Comparison of ENCODE assay signal across 28 mouse cellular contexts in genomic region chr6:115643315-115643714, GRCm38 (mm10). TPM values are rescaled to one million over a fixed set of nuclear protein-coding genes. Genes with fewer than 3 reads are reported as not detected.
A peak's percentile ranks its signal among the peaks of the same experiment; 100 is the strongest.
DNase-seq lines count a peak whose midpoint lies in the region; ATAC-seq and TF ChIP-seq lines count a peak whose summit lies in the region.
"Had no signal": no experiment of that assay in that cellular context is flagged by ENCODE, and none has a peak within 500 bp of the region (broad histone marks: within the 10 kb centered on the region; RNA-seq: fewer than 3 reads in every experiment).

No protein-coding gene starts in this region.

- ATAC-seq in forebrain, embryonic 14.5 days, result no peak
- no peak for ATAC-seq in forebrain, embryonic 15.5 days (replicated peaks)
- ATAC-seq: activated CD4-positive, CD25-positive, alpha-beta regulatory T cell, adult 4 months; CD4-positive, CD25-positive, alpha-beta regulatory T cell, adult 4 months; forebrain, embryonic 16.5 days; Patski had no signal

- H3K4me1 ChIP-seq in forebrain, embryonic 14.5 days (ENCODE audit: control insufficient read depth, insufficient read depth, low read length), result peaks cover under 1% of the 10 kb centered on the region; the same call in 1 of the 2 replicates
- peaks cover under 1% of the 10 kb centered on the region; the same call in 1 of the 2 replicates for H3K4me1 ChIP-seq in forebrain, embryonic 15.5 days
- peaks cover 0 to 23% of the 10 kb centered on the region in 2 experiments; a peak in 2 of 4 replicates for H3K4me1 ChIP-seq in CH12.LX (ENCODE audit: control insufficient read depth in 1 of 2, insufficient read depth in 2 of 2)
- H3K4me1 ChIP-seq: embryonic facial prominence, embryonic 15.5 days had no signal

- TF ChIP-seq RAD21 in CH12.LX (IDR thresholded peaks at IDR 0.05; ENCODE audit: low read depth, low read length), result no peak

- no peaks in the 10 kb centered on the region for H3K27me3 ChIP-seq in forebrain, embryonic 14.5 days (replicated peaks; ENCODE audit: control insufficient read depth, insufficient read depth, low read length)
- no peaks in the 10 kb centered on the region for H3K27me3 ChIP-seq in forebrain, embryonic 15.5 days
- H3K27me3 ChIP-seq in CH12.LX (replicated peaks), result no peaks in the 10 kb centered on the region
- H3K27me3 ChIP-seq: embryonic facial prominence, embryonic 13.5 days; embryonic facial prominence, embryonic 15.5 days; forebrain, embryonic 12.5 days; Patski had no signal

- no peak for TF ChIP-seq CTCF in CH12.LX (conservative IDR thresholded peaks at IDR 0.05 in 1 of 2, IDR thresholded peaks at IDR 0.05 in 1 of 2; ENCODE audit: low read depth in 2 of 2, low read length in 2 of 2)

- H3K4me3 ChIP-seq in forebrain, embryonic 14.5 days (ENCODE audit: low read depth, low read length), result no peak overlapping the region
- no peak overlapping the region for H3K4me3 ChIP-seq in forebrain, embryonic 15.5 days
- H3K4me3 ChIP-seq in CH12.LX (replicated peaks in 1 of 3; ENCODE audit: low read depth in 2 of 3, low read length in 2 of 3, poor library complexity in 1 of 3), result no peak overlapping the region
- H3K4me3 ChIP-seq: embryonic facial prominence, embryonic 13.5 days; embryonic facial prominence, embryonic 15.5 days; erythroblast, embryonic 14.5 days; forebrain, embryonic 10.5 days; forebrain, embryonic 12.5 days had no signal

- peaks cover 17% of the 10 kb centered on the region for H3K79me2 ChIP-seq in CH12.LX (replicated peaks; ENCODE audit: control insufficient read depth, extremely low read depth, insufficient read depth, poor library complexity, severe bottlenecking)

- no peak overlapping the region for H3K9ac ChIP-seq in forebrain, embryonic 14.5 days (ENCODE audit: low read length)
- H3K9ac ChIP-seq in forebrain, embryonic 15.5 days (replicated peaks), result no peak overlapping the region
- no peak overlapping the region for H3K9ac ChIP-seq in CH12.LX (ENCODE audit: insufficient read depth, low read depth)
- H3K9ac ChIP-seq: embryonic facial prominence, embryonic 13.5 days; embryonic facial prominence, embryonic 15.5 days; forebrain, embryonic 12.5 days had no signal

- WGBS in forebrain, embryonic 14.5 days, result 48% methylated on average over 1 of the region's 1 CpGs
- 61% methylated on average over 1 of the region's 1 CpGs for WGBS in forebrain, embryonic 15.5 days

- H3K36me3 ChIP-seq in forebrain, embryonic 14.5 days (ENCODE audit: control insufficient read depth, insufficient read depth, low read length), result peaks cover 38% of the 10 kb centered on the region
- H3K36me3 ChIP-seq in forebrain, embryonic 15.5 days, result peaks cover 19% of the 10 kb centered on the region
- H3K36me3 ChIP-seq in CH12.LX (replicated peaks in 1 of 2; ENCODE audit: control insufficient read depth in 1 of 2, insufficient read depth in 1 of 2, low read length in 1 of 2), result peaks cover 9 to 25% of the 10 kb centered on the region in 2 experiments

- DNase-seq in forebrain, embryonic 14.5 days (ENCODE audit: low spot score), result peak; percentile 16
- peak; percentile 26 for DNase-seq in CH12.LX (ENCODE audit: extremely low read depth)
- peak; percentile 23 for DNase-seq in brain, adult 2 months (ENCODE audit: low read depth, low spot score)
- DNase-seq in urinary bladder, postnatal 10 days (ENCODE audit: low spot score), result no peak
- DNase-seq: adrenal gland, adult 8-10 months; adrenal gland, postnatal 14 days; adrenal gland, postnatal 36 days; B cell, adult 2 months; cerebellum, adult 11 months; cerebellum, adult 18-20 months; cerebellum, adult 8-10 months; cerebellum, adult 9-11 months; cerebellum, postnatal 14 days; cerebellum, postnatal 36 days; embryo, embryonic 11 days had no signal

- dilution Hi-C loops in CH12.LX (cut with MboI; ENCODE audit: extremely low pct_ligation_motif_present, extremely low pct_unique_long_range_greater_than_20kb, low sequenced_read_pairs), result no loop called here

- H3K27ac ChIP-seq in forebrain, embryonic 14.5 days (ENCODE audit: low read depth, low read length), result no peak overlapping the region
- H3K27ac ChIP-seq in forebrain, embryonic 15.5 days (replicated peaks), result no peak overlapping the region
- H3K27ac ChIP-seq in CH12.LX (ENCODE audit: insufficient read depth, low read depth), result no peak overlapping the region
- H3K27ac ChIP-seq: embryonic facial prominence, embryonic 13.5 days; embryonic facial prominence, embryonic 15.5 days; forebrain, embryonic 10.5 days; forebrain, embryonic 12.5 days had no signal

- in situ Hi-C loops in CH12.LX (cut with MboI; ENCODE audit: low pct_ligation_motif_present, low pct_unique_long_range_greater_than_20kb, low sequenced_read_pairs), result no loop called here

- TF ChIP-seq POLR2A in CH12.LX (IDR thresholded peaks at IDR 0.05; ENCODE audit: low read depth, low read length), result no peak

- TF ChIP-seq EP300 in CH12.LX (IDR thresholded peaks at IDR 0.05; ENCODE audit: low read length), result no peak

- H3K9me3 ChIP-seq in forebrain, embryonic 14.5 days (replicated peaks; ENCODE audit: control insufficient read depth, low read length), result no peaks in the 10 kb centered on the region
- no peaks in the 10 kb centered on the region for H3K9me3 ChIP-seq in forebrain, embryonic 15.5 days
- no peaks in the 10 kb centered on the region for H3K9me3 ChIP-seq in CH12.LX (replicated peaks; ENCODE audit: low read length)
- H3K9me3 ChIP-seq: embryonic facial prominence, embryonic 13.5 days; embryonic facial prominence, embryonic 15.5 days; forebrain, embryonic 10.5 days; forebrain, embryonic 12.5 days; G1E had no signal

- H3K4me2 ChIP-seq in forebrain, embryonic 14.5 days (ENCODE audit: low read length), result no peak overlapping the region
- H3K4me2 ChIP-seq in forebrain, embryonic 15.5 days (replicated peaks), result no peak overlapping the region
- H3K4me2 ChIP-seq in CH12.LX (ENCODE audit: insufficient read depth, low read depth, poor library complexity, severe bottlenecking), result no peak overlapping the region
- H3K4me2 ChIP-seq: embryonic facial prominence, embryonic 13.5 days; embryonic facial prominence, embryonic 15.5 days; forebrain, embryonic 12.5 days had no signal

TF ChIP-seq in CH12.LX, 34 proteins besides CTCF, POLR2A, EP300 and RAD21:
- no peak for TF ChIP-seq SMC3 (IDR thresholded peaks at IDR 0.05; ENCODE audit: low read depth, low read length)
- peak; percentile 77 for TF ChIP-seq ZNF384 (IDR thresholded peaks at IDR 0.05; ENCODE audit: low read depth, low read length)

RNA-seq across cellular contexts. Expression of gene Raf1, which starts 33.1 kb away (rescaled TPM):
- polyA plus RNA-seq in forebrain, embryonic 14.5 days (2014; fragmentation: Nextera tagmentation; extraction: Ambion mirVana), result 150 and 158 TPM in 2 replicates
- polyA plus RNA-seq in forebrain, embryonic 15.5 days (2015; fragmentation: Nextera tagmentation; extraction: Ambion mirVana), result 155 and 161 TPM in 2 replicates
- total RNA-seq in CH12.LX (2012; rRNA removed), result 59.8 and 61.7 TPM in 2 replicates
- total RNA-seq in CH12.LX (2014; rRNA removed), result 76.8 and 79.2 TPM in 2 replicates
- 53.5 and 63.2 TPM in 2 replicates for polyA plus RNA-seq in CH12.LX (2012; ENCODE audit: insufficient read length, low read depth)

RNA-seq across cellular contexts. Expression of gene Mkrn2, which starts 41.6 kb away (rescaled TPM):
- 44.0 and 47.2 TPM in 2 replicates for polyA plus RNA-seq in forebrain, embryonic 14.5 days (2014; fragmentation: Nextera tagmentation; extraction: Ambion mirVana)
- polyA plus RNA-seq in forebrain, embryonic 15.5 days (2015; fragmentation: Nextera tagmentation; extraction: Ambion mirVana), result 41.8 and 44.7 TPM in 2 replicates
- 11.7 and 14.6 TPM in 2 replicates for total RNA-seq in CH12.LX (2012; rRNA removed)
- total RNA-seq in CH12.LX (2014; rRNA removed), result 45.8 and 49.8 TPM in 2 replicates
- 17.1 and 18.6 TPM in 2 replicates for polyA plus RNA-seq in CH12.LX (2012; ENCODE audit: insufficient read length, low read depth)

RNA-seq across cellular contexts. Expression of gene Mkrn2os, which starts 50.9 kb away (rescaled TPM):
- 0.14 and 0.30 TPM in 2 replicates for polyA plus RNA-seq in forebrain, embryonic 14.5 days (2014; fragmentation: Nextera tagmentation; extraction: Ambion mirVana)
- polyA plus RNA-seq in forebrain, embryonic 15.5 days (2015; fragmentation: Nextera tagmentation; extraction: Ambion mirVana), result 0.39 and 0.41 TPM in 2 replicates
- not detected in 2 replicates for total RNA-seq in CH12.LX (2012; rRNA removed)
- total RNA-seq in CH12.LX (2014; rRNA removed), result not detected in 2 replicates
- not detected in 2 replicates for polyA plus RNA-seq in CH12.LX (2012; ENCODE audit: insufficient read length, low read depth)
- total RNA-seq: adrenal gland, adult 18-20 months; adrenal gland, adult 8-10 months; adrenal gland, postnatal 36 days; common myeloid progenitor, adult 5-6 weeks; G1E had no signal
- polyA plus RNA-seq: erythroblast, embryonic 14.5 days; G1E had no signal
